Mouse (Mus musculus) heart, embryonic 10.5 days (tissue): Measurements from ENCODE around the gene Ptprr. TPM values are rescaled to one million over a fixed set of nuclear protein-coding genes. Genes with fewer than 3 reads are reported as not detected.

Source experiments
- DNase-seq: peaks from one replicate; pipeline ENCODE4 v3.0.0-alpha.2; 2017; ENCODE audit warnings: low spot score
- H3K27ac ChIP-seq: fragments of 300-500 bp; sonication (generic); 2 replicates; pipeline ENCODE4 v1.5.1; 2016; ENCODE audit warnings: mild to moderate bottlenecking
- H3K27me3 ChIP-seq: fragments of 300-500 bp; sonication (generic); 2 replicates; pipeline ENCODE4 v1.6.1; 2016; ENCODE audit warnings: mild to moderate bottlenecking; ENCODE audit not compliant: poor library complexity, insufficient read depth, severe bottlenecking
- H3K36me3 ChIP-seq: fragments of 300-500 bp; sonication (generic); 2 replicates; pipeline ENCODE4 v1.6.1; 2016; ENCODE audit warnings: mild to moderate bottlenecking, moderate library complexity
- H3K4me1 ChIP-seq: fragments of 300-500 bp; sonication (generic); 2 replicates; pipeline ENCODE4 v1.6.1; 2016; ENCODE audit warnings: mild to moderate bottlenecking
- H3K4me3 ChIP-seq: fragments of 300-500 bp; sonication (generic); 2 replicates; pipeline ENCODE4 v1.5.1; 2016; ENCODE audit warnings: mild to moderate bottlenecking, moderate library complexity
- H3K9me3 ChIP-seq: fragments of 300-500 bp; sonication (generic); 2 replicates; pipeline ENCODE4 v1.6.1; 2016; ENCODE audit warnings: mild to moderate bottlenecking, moderate library complexity
- WGBS: fragments of 180-500 bp; shearing (Covaris S2); methylation state at CpG from one replicate; pipeline ENCODE4 v1.1.7; 2016; 5-methylcytosine and 5-hydroxymethylcytosine counted together
- polyA plus RNA-seq: library from polyadenylated mRNA; unstranded; fragments of >200 nt; fragmentation: Nextera tagmentation; extraction: Ambion mirVana; gene quantifications from 2 replicates; pipeline ENCODE4 v1.2.1, GENCODE M21; 2016

The Ptprr gene
- polyA plus RNA-seq, 1 experiment from 2014 or later = 0.41 TPM

GRCm38 (mm10) chr10:116296439-116296838 lies 278.4 kb downstream of the Ptprr start:
- Histone ChIP-seq H3K27ac (no peak overlapping the region), H3K4me1 (peaks cover 25% of the 10 kb centered on the region), H3K36me3 (no peaks in the 10 kb centered on the region), H3K9me3 (no peaks in the 10 kb centered on the region), H3K27me3 (peaks cover 28% of the 10 kb centered on the region), H3K4me3 (no peak overlapping the region)
- no peak for DNase-seq
- WGBS = 86% methylated on average over 4 of the region's 4 CpGs

- no peak overlapping the region for H3K27ac ChIP-seq
- no peak overlapping the region for H3K4me3 ChIP-seq
- no peak for DNase-seq
- no peaks in the 10 kb centered on the region for H3K36me3 ChIP-seq
- no peaks in the 10 kb centered on the region for H3K9me3 ChIP-seq
- H3K4me1 ChIP-seq = peaks cover 25% of the 10 kb centered on the region
- peaks cover 36% of the 10 kb centered on the region for H3K27me3 ChIP-seq
- 54% methylated on average over 12 of the region's 12 CpGs for WGBS
Observed at GRCm38 (mm10) chr10:116297854-116298253, 279.8 kb downstream of the Ptprr start.

GRCm38 (mm10) chr10:116300824-116301223 lies 282.8 kb downstream of the Ptprr start:
- Histone ChIP-seq H3K4me1 (peaks cover 25% of the 10 kb centered on the region), H3K27me3 (peaks cover 40% of the 10 kb centered on the region), H3K27ac (peak overlapping the region; percentile 79; the same call in 1 of the 2 replicates), H3K36me3 (no peaks in the 10 kb centered on the region), H3K9me3 (no peaks in the 10 kb centered on the region), H3K4me3 (peak overlapping the region; percentile 64)
- DNase-seq = no peak
- 6% methylated on average over 7 of the region's 7 CpGs for WGBS

GRCm38 (mm10) chr10:116301258-116301657 lies 283.2 kb downstream of the Ptprr start:
- under 1% methylated on average over 36 of the region's 36 CpGs for WGBS
- Histone ChIP-seq H3K36me3 (no peaks in the 10 kb centered on the region), H3K4me1 (peaks cover 25% of the 10 kb centered on the region), H3K9me3 (no peaks in the 10 kb centered on the region), H3K27ac (peak overlapping the region; percentile 79), H3K4me3 (peak overlapping the region; percentile 64), H3K27me3 (peaks cover 40% of the 10 kb centered on the region)
- DNase-seq = no peak

GRCm38 (mm10) chr10:116304355-116304754 lies 286.3 kb downstream of the Ptprr start:
- peaks cover 18% of the 10 kb centered on the region for H3K4me1 ChIP-seq
- no peak for DNase-seq
- H3K36me3 ChIP-seq = no peaks in the 10 kb centered on the region
- peaks cover 39% of the 10 kb centered on the region for H3K27me3 ChIP-seq
- 87% methylated on average over 4 of the region's 4 CpGs for WGBS
- no peak overlapping the region for H3K27ac ChIP-seq
- H3K4me3 ChIP-seq = no peak overlapping the region
- no peaks in the 10 kb centered on the region for H3K9me3 ChIP-seq

- Histone ChIP-seq H3K27me3 (peaks cover 5% of the 10 kb centered on the region; the same call in 1 of the 2 replicates), H3K4me3 (no peak overlapping the region), H3K36me3 (no peaks in the 10 kb centered on the region; the same call in 1 of the 2 replicates), H3K9me3 (no peaks in the 10 kb centered on the region), H3K27ac (no peak overlapping the region), H3K4me1 (0 out of 2 replicates have a peak, but pooled peaks cover 4% of the 10 kb centered on the region)
- DNase-seq = no peak
- WGBS = 78% methylated on average over 2 of the region's 2 CpGs
Observed at GRCm38 (mm10) chr10:116309460-116309859, 291.4 kb downstream of the Ptprr start.

- H3K36me3 ChIP-seq = no peaks in the 10 kb centered on the region; the same call in 1 of the 2 replicates
- H3K27me3 ChIP-seq = peaks cover 5% of the 10 kb centered on the region; the same call in 1 of the 2 replicates
- no peak for DNase-seq
- 32% methylated on average over 11 of the region's 11 CpGs for WGBS
- H3K4me3 ChIP-seq = no peak overlapping the region
- H3K4me1 ChIP-seq = 0 out of 2 replicates have a peak, but pooled peaks cover 4% of the 10 kb centered on the region
- no peak overlapping the region for H3K27ac ChIP-seq
- H3K9me3 ChIP-seq = no peaks in the 10 kb centered on the region
Observed at GRCm38 (mm10) chr10:116310516-116311210, 292.6 kb downstream of the Ptprr start.

GRCm38 (mm10) chr10:116319246-116319645 lies 301.2 kb downstream of the Ptprr start:
- Histone ChIP-seq H3K4me1 (no peaks in the 10 kb centered on the region), H3K36me3 (no peaks in the 10 kb centered on the region; the same call in 1 of the 2 replicates), H3K4me3 (no peak overlapping the region), H3K9me3 (no peaks in the 10 kb centered on the region), H3K27me3 (no peaks in the 10 kb centered on the region), H3K27ac (no peak overlapping the region)
- WGBS = 22% methylated on average over 12 of the region's 12 CpGs
- DNase-seq = peak; percentile 81

Other genes with a start within 250 kb of the Ptprr start
- 2.2 and 3.1 TPM in 2 replicates for gene Tspan8, start 201.4 kb upstream of the Ptprr start, polyA plus RNA-seq
- not detected in 2 replicates for gene 4933416C03Rik, start 95.7 kb downstream of the Ptprr start, polyA plus RNA-seq